Mouse (Mus musculus): ENCODE results near the gene Abcd3.

GRCm38 (mm10) chr3:121755152-121755551 is 60.0 kb downstream of the Abcd3 start:
- no peak for TF ChIP-seq TAL1 (IDR thresholded peaks at IDR 0.05; ENCODE audit: low read length)
- TF ChIP-seq MEF2A (IDR thresholded peaks at IDR 0.05; ENCODE audit: extremely low read depth, insufficient replicate concordance, low read depth, low read length, poor library complexity, severe bottlenecking): no peak
- no peak for TF ChIP-seq GABPA (IDR thresholded peaks at IDR 0.05; ENCODE audit: low read depth, low read length)
- TF ChIP-seq POLR2A (IDR thresholded peaks at IDR 0.05; ENCODE audit: control insufficient read depth in 1 of 2, insufficient read depth in 1 of 2, low read depth in 1 of 2, low read length in 2 of 2, poor library complexity in 1 of 2): no peak
- no peak for TF ChIP-seq EP300 (IDR thresholded peaks at IDR 0.05; ENCODE audit: low read depth in 1 of 2, low read length in 2 of 2)

Data from MEL (cell line).